Mouse (Mus musculus): ENCODE data around the gene Olfr658. TPM values are rescaled to one million over a fixed set of nuclear protein-coding genes. Genes with fewer than 3 reads are reported as not detected.
A peak's percentile ranks its signal among the peaks of the same experiment; 100 is the strongest.

The Olfr658 gene
- not detected for total RNA-seq (2021)
- long read RNA-seq, experiment 1: 0 reads
- long read RNA-seq, experiment 2: 0 reads

DNA sequence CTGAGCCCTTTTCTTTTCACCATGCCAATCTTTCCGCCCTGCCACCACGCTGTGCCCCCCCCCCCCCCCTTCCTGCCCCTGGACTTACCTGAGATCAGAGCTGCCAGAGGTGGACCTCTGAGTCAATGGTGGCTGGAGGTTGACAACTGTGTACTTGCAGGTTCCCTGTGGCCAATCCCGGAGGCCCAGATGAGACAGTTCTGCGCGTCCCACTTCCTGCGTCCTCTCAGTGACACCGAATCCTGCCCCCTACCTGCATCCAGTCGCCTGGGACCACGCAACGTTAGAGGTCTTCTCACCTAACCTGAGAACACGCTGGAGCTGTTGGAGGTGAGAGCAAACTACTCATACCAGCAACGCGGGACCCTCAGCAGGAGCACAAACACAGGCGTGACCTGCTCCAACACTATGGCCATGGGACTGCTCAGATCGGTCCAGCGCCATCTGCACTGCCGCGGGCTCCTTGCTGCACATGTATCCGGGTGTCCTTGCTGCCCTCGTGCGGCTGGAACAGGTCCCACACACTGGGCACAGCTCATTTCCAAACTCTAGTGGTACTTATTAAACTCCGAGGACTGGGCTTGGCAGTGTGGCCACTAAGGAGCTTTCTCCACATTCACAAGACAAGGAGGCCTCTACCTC is at the start of gene Olfr658:
TSS of gene Olfr658 (minus strand) at position 465 of the 642 bp plus-strand sequence.
- peak; percentile 52 to 56 for DNase-seq

DNA sequence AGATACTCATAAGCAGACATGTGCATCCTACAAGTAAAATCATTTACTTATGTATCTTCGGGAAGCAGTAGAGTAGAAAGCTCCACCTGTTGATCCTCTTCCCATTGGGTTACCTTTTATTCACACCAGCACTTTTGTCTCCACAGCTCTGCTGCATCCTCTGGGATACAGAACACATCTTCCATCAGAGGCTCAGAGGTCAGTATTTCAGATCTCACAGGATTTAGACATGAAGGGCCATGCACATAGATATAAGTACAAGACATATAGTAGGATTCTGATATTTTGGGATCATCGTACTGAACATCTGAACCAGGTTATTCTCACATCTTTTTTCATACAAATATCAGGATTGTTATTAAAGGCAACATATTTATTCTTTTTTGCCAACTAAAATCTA is 39.1 kb upstream of the Olfr658 start, which contains the start of gene Olfr661:
TSS of gene Olfr661 (plus strand) at position 301 of the 400 bp plus-strand sequence.
- no peak for DNase-seq

DNA sequence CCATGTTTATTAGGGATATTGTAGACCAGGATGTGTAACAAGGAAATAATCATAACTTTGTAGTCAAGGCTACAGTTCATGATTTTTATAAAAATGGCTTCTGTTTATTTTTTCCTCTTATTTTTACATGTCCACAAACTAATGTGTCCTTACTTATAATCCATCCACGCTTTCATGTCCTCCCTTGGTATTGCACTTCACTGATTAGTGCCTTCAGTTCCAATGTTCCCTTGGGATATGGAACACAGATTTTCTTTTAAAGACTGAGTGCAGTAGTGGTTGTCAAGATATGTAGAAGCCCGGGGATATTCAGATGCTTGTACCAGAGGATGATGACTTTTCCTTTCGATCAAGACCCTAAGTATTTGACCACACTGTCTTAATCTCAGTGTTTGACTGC is 19.3 kb upstream of the Olfr658 start, which contains the start of gene Olfr659:
TSS of gene Olfr659 (plus strand) at position 301 of the 400 bp plus-strand sequence.
- no peak for DNase-seq

DNA sequence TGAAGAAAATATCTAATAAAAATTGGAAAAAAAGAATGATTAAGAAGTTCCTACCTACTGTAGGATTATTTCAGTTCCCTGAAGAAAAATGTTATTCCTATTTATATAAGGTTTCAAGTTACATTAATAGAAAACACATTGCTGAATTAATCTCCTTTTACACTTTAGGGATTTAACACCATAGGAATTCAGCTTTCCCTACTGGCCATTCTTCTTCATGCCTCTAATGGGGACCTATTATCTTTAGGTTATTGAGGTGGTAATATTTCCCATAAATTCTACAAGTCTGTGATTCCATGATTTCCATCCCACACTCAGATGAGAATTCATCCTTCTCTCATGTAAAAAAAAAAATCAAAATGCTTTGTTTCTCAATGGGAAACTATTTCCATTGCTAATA is 22.6 kb downstream of the Olfr658 start, which contains the start of gene Olfr657:
TSS of gene Olfr657 (plus strand) at position 301 of the 400 bp plus-strand sequence.
- no peak for DNase-seq

DNA sequence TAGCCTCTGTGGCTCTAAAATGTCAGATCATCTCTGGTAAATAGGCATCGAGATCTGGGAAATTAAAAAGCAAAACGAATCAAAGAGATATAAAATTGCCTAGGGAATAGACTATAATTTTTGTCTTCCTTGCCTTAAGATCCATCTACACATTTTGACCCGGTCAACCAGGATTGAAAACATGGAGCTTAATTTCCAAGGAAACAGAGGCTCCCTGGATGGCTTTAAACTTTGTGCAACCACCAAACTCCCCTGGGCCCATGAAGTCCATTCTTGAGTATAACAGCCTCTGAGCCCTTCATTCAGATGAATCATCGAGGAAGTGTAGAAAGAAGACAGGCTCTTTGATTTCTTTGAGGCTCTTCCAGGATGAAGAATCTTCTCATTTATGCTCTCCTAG is 33.5 kb downstream of the Olfr658 start, which contains the start of gene Olfr656:
TSS of gene Olfr656 (plus strand) at position 301 of the 400 bp plus-strand sequence.
- DNase-seq: no peak

DNA sequence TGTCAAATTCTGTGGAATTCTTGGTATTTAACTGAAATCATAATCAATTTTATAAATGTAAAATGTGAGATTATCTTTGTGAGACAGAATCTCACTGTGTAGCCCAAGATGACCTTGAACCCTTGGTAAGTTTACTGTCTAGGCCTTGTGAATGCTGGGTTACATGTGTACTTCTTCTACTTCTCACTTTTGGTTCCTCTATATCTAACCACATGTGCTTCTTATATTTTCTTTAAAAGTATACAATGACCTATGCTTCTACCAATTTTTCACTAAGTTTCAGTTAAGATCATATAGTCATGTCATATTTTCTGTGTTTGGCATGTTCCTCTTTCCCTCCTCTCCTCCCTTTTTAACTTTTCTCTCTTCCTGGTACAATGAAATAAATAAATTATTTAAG is 42.4 kb downstream of the Olfr658 start:
- DNase-seq: no peak

DNA sequence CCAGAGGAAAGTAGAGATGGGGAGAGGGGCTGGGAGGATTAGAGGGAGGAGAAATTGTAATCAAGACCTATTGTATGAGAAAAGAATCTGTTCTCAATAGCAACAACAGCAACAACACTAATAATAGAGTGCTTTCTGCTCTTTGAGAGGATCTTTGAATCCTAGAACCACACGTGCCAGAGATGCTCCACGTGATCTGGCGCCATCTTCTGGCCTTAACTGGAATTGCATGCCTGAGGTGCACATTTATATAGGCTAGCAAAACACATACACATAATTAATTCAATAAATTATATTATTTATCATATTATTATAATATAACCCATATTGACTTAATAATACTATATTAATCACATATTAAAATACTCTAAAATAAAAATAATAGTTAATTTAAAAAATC is 43.9 kb downstream of the Olfr658 start:
- peak; percentile 27 to 49 for DNase-seq

DNA sequence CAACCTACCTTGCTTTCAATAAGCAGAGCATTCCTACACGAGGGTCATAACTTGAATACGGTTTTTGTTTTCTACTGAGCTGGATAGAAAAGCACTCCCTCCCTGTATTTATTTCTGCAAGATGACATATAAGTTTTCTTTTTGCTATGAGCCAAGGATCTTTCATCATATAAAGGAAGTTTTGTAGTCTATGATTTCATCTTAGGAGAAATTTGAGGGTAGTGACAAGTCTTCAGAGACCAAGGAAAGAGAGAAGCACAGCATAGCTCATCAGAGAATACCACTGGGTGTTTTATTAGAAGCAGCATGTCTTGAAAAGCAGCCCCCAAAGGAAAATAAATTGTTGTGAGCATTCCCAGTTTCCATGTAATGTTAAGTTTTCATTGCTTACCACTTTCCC is 45.4 kb downstream of the Olfr658 start, which contains the start of gene Olfr655:
TSS of gene Olfr655 (minus strand) at position 101 of the 400 bp plus-strand sequence.
- DNase-seq: no peak

Other genes with a start within 250 kb of the Olfr658 start
- gene Trim30c, start 246.5 kb downstream of the Olfr658 start, total RNA-seq (2021): under 1 TPM in 1 of 2 experiments, not detected in 1; 0.17 TPM
- gene Trim30a, start 182.1 kb downstream of the Olfr658 start, total RNA-seq (2021): 10 to 100 TPM in 1 of 2 experiments, 1 to 10 TPM in 1; 8.0 to 10.0 TPM
- gene Trim30d, start 139.5 kb downstream of the Olfr658 start, total RNA-seq (2021): 10 to 100 TPM in 1 of 2 experiments, 1 to 10 TPM in 1; 6.2 to 13.0 TPM
- not detected for gene Olfr651, start 97.2 kb downstream of the Olfr658 start, total RNA-seq (2021)
- not detected for gene Olfr652, start 86.4 kb downstream of the Olfr658 start, total RNA-seq (2021)
- not detected for gene Olfr653, start 70.0 kb downstream of the Olfr658 start, total RNA-seq (2021)
- gene Olfr654, start 60.3 kb downstream of the Olfr658 start, total RNA-seq (2021): not detected
- gene Olfr655, start 45.5 kb downstream of the Olfr658 start, total RNA-seq (2021): not detected
- gene Olfr656, start 33.4 kb downstream of the Olfr658 start, total RNA-seq (2021): not detected
- not detected for gene Olfr657, start 22.5 kb downstream of the Olfr658 start, total RNA-seq (2021)
- not detected for gene Olfr659, start 19.4 kb upstream of the Olfr658 start, total RNA-seq (2021)
- gene Olfr661, start 39.2 kb upstream of the Olfr658 start, total RNA-seq (2021): not detected
- gene Usp17le, start 130.2 kb upstream of the Olfr658 start, total RNA-seq (2021): not detected
- under 1 TPM in 1 of 2 experiments, not detected in 1; 0.20 TPM for gene Usp17lb, start 195.3 kb upstream of the Olfr658 start, total RNA-seq (2021)
- gene Usp17la, start 209.7 kb upstream of the Olfr658 start, total RNA-seq (2021): not detected
- gene Olfr665, start 230.7 kb upstream of the Olfr658 start, total RNA-seq (2021): not detected
- gene Olfr666, start 248.6 kb upstream of the Olfr658 start, total RNA-seq (2021): not detected